Mouse (Mus musculus): ENCODE measurements at regions not wholly inside any gene's neighbourhood (a gene's known extent, or its start where the extent isn't known, plus 50 kb on each side); places are given as distances from the start of the nearest gene placed in this dataset.

DNA sequence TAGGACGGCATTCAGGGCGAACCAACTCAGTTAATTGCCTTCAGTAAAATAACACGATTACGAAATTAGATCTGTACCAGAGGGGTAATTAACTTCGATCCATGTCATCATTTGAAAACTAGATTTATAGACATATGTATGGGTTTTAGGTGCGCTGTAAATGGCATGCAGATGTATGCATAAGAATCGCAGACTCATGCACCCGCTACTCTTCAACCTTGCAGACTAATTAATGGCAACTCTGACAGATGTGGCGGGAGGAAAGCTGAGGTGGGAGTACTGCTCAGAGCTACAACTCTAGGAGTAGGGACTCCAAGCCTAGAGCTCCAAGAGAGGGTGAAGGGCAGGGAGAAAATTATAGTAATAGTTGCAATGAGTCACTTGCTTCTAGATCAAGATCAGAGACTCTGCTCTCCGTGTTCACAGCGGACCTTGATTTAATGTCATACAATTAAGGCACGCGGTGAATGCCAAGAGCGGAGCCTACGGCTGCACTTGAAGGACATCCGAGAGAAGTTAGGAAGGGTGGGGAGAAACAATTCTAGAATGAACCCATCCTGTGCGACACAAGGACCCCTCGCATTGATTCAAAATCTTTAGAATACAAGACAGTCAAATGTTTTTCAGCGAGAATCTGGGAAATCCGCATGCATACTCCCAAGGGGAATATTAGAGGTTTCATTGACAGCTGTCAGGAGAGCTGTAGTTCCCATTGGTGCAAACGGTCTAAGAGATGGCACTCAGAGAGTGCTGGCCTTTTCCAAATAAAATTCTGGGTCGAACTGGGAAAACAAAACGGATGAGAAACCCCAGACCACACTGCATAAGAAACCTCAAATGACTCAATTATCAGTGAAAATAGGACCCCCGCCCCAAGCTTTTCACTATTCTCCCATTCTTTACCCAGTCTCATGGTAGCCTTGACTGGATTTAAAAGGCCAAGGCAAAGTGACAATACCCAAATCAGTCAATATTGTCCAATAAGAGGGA is 152.6 kb upstream of the Cypt12 start:
- DNase-seq = no peak

DNA sequence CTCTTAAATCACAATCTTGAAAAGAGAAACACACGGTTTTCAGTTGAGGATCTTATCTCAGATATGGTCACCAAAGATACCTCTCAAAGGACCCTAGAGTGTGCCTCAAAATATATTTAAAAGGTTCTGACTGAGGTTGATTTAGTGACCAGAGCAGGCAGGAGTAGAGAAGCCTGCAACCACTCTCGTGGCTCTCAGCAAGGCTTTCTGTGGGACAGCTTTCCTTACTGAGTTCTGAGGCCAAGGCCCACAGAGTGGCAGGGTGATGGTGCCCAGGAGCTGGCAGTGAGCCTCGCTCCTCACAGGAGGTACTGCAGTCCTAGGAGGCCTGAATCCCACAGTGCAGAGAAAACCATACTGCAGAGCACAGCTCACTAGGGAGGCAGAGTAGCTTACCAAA is 151.4 kb upstream of the Cypt12 start:
- DNase-seq = no peak

DNA sequence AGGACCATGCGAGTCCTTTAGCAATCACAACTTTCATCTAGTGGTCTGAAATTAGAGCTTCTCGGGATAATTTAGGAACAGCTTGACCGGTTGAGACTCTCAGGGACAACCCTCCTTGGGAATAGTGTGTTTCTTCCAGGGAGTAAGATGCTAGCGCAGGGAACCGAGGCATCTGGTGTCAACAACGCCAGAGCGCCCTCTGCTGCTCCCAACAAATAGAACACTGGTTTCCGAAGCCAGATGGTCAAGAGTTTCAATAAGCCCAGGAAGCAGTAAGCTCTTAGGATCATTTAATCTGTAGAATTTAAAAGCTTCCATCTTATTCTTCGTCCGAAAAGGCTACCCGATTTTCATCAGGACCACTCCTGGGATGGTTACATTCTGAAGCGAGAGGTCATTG is 149.8 kb upstream of the Cypt12 start:
- peak; percentile 37 for DNase-seq

DNA sequence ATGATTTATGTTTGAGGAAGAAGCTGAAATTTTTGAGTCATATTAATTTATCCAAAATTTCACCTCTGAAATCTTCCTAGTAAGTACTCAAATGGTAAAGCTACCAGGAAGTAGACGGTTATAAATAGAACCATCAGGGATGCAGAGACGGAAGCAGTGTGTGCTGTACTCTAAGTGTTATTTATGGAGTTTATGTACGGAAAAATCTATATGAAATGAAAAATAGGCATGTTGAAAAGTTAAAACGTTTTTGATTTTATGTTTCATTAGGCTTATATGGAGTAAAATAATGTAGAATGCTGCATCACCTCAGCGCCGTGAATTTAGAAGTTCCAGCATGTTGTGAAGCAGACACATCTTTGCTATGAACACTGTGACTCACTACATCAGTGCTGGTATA is 149.1 kb upstream of the Cypt12 start:
- DNase-seq = no peak

DNA sequence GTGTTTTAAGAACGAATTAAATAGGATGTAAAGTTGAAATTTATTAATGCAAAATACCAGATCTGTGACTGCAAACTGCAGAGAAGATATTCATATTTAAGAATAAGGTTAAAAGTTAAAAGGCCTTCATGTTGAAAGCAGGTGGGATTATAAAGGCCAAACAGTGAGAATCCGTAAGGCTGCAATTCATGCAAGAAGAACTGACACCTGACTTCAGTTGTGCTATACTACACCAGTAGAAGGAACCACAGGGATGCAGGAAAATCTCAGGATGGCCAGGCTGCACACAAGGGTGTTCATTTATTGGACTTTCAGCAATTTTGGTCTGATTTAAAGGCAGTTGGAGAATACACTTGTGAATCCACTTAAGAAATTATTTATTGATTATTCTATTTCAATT is 147.4 kb upstream of the Cypt12 start:
- no peak for DNase-seq

DNA sequence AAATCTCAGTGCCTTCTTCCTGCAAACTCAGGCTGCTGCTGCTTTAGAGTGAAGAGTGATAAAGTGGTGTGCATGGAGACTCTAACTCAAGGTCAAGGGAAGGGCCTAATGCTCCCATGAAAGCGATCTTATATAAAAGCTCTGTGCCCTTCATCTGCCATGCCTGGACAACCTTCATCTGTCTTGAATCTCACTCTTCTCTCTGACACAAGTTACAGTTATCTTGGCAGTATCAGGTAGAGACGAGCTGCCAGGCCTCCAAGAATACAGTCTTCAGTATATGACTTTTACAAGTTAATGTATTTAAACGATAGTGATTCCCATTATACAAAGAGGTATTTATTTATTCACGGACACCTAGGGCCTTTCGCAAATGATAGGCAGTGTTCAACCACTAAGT is 146.7 kb upstream of the Cypt12 start:
- no peak for DNase-seq

DNA sequence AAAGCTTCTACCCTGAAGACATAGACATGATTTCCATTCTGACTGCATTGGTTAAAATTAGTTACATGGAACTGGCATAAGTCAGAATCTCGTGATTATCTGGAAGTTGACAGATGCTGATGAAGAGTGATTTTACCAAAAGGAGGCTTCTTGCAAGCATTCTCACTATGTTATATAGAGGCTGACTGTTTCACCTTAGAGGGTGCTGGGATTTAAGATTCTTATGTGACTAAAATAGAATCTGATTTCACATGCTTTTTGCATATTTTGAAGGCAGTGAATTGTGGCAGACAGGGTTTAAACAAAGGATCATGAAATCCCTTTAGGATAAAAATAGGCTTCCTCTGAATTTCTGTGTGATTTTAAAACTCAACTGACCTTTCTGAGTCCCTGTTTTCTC is 143.0 kb upstream of the Cypt12 start:
- DNase-seq = no peak

DNA sequence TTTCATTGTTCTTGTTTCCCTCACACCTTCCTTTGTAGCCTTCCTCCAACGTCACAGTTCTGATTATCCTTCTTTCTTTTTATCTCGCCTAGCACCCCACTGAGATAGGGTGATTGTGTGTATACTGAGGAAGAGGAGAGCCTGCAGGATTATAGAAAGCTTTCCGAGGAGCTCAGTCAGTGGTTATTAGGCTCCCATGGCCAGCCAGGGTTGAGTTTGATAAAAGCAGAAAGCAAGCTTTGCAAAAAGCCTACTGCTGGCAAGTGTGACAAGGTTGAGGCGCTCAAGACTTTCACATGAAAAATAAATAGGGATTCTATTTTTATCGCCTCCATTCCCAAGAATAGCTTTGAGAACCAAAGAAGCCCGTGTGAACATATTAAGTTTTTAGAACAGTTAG is 136.9 kb upstream of the Cypt12 start:
- DNase-seq = no peak

DNA sequence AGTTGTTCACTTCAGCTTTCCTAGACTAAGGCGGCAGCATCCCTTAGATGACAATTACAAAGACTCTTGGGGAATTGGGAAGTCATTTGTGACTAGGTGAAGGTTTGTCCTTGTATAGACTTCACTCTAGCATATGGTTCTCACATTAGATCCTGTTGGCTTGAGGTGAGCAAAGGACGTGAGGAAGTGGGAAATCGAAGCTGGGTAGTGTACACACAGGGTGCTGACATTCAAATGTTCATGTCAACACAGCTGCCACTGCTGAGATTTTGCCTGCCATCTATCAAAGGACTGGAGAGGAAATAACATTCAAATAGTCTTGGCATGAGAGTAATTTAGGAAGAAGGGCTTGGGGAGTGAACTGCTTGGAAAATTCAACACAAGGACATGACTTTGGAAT is 124.0 kb upstream of the Cypt12 start:
- no peak for DNase-seq

DNA sequence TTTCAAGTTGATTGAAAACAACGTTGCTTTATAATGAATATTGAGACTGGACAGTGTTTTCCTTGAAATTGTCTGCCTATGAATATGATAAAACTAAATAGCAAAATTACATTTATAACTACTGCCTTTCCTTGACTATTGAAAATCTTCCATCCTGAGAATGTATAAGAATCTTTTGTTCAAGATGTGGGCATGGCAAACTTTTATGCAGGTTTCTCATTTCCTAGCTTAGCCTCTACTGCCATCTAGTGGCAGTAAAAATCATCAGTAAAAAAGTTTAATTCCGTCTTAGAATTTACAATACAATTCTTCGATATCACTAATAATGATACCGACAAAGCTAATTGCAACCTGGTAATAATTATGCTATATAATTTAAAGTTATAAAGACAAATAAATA is 123.5 kb upstream of the Cypt12 start:
- no peak for DNase-seq

DNA sequence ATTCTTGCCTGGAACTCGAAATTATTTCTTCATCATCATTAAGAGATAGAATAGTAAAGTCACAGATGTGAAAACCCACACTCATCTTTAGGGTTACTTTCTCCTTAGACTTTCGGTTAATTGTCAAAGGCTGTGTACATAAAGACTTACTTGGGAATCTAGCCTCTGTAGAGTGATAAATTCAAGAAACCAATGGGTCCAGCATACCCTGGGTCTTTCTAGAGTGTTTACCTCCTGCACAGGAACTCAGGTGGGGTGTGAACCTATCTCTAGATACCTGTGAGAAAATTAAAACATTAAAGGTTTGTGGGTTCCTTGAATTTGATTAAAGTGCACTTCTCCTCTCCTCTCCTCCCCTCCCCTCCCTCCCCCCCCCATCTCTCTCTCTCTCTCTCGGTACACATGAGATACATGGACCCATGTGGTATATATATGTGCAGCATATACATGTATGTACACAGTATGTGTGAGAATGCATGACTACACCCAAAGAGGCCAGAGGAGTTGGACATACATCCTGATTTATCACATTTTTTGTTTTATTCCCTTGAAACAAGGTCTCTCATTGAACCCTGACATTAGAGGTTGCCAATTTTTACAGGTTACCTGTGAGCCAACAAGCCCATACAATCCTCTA is 122.8 kb upstream of the Cypt12 start:
- DNase-seq = no peak

DNA sequence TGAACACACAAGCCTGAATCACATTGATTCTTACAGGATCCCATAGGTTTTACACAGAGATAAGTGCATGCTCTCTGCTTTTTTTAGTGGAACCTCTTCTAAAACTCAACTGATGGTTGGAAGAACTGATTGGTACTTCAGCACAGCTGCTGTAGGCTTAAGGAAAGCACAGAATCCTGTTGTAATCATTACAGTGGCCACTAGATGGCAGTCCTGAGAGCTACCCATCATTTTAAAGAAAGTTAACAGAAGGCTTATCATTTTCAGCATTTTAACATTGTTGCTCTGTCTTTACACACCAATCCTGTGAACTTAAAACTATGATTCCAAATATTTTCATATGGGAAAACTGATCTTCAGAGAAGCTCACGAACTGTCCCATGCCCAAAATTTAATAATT is 113.5 kb upstream of the Cypt12 start:
- peak; percentile 49 for DNase-seq

DNA sequence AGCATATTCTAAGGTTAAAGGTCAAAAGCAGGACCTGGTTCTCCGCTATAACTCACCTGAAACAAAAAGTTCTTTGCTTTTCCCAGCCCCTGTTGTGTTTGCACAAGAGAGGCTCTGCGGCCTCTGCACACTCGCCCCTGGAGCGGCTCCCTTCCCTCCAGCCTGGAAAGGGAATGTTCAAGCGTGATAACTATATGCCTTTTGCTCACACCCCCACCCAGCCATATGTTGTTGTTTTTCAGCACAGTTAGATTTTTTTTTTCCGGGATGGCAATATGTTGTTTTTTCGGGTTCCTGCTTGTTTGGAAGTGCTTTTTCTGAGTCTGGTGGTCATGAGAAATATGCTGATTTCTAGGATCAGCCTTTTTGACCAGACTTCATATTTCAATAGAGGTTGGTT is 100.6 kb upstream of the Cypt12 start:
- DNase-seq = no peak

DNA sequence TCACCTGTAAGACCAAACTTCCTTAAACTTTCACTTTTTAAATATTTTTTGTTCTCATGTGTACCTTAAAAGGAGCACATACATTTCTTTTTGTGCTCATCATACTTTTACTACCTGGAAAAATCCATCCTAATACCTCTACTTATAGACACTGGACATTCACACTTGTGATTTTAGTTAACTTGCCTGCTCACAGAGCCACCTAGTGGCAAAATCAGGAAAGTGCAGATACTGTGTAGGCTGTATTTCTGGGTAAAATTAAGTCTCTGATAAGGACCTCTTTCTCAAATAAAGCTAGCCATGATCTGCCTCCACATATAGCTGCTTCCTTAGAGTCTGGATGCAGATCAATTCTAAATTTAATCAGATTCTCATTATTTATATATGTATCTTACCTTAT is 100.0 kb upstream of the Cypt12 start:
- DNase-seq = peak; percentile 7

DNA sequence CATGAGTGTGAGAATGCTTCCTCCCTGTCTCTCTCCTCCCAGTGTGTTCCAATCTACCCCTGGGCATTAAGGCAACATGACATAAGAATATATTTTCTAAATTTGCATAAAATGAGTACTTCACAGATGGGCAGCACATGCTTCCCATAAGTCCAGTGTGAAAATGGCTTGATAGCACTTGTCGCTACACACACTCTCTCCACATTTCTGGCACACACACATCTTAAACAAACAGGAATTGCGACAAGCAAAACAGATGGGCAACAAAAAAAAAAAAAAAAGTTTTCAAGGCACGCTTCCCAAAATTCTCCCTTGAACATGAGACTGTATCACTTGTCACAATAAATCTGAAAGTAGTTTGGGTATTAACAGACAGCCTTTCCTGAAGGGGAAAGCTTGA is 85.8 kb upstream of the Cypt12 start:
- no peak for DNase-seq

DNA sequence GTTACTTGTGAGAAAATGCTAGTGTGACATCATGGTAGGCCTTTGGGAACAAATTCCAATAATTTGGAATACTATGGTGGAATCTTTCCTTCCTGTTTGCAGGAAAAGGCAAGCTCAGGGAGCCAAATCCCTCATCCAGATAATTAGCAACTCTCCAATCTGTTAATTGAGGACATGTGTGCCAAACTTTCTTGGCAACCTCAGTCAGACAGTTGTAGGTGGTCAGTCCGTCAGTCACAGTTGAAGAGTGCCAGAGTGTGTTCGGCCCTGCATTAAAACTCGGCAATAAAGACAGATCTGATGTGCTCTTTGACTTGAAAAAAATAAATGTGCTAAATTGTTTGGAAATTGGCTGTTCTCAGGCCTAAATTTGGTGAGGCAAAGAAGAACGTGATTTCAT is 83.1 kb upstream of the Cypt12 start:
- DNase-seq = no peak

DNA sequence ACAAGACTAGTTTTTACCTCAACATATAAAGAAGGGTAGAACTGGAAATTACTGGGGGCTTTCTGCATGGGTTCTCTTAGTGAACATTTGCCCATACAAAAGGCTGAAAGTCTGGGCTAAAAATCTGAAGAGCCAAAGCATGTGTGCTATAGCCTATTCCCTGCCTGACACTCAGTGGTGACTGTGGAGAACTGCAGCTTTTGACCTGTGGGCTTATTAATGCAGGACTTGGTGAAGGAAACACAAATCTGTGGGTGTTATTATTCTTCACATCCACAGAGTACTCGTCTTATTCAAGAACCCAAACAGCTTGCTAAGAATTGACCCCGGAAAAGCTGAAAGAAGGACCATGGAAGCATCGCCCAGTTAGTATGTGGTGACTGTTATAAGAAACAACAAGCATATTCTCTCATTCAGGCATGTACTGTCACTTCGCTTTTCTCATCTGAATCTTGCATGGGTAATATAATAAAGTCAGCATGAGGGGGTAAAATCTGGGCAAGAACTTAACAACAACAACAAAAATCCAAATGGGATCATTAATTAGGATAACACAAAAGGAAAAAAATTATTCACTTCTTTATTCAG is 77.2 kb upstream of the Cypt12 start:
- DNase-seq = no peak

DNA sequence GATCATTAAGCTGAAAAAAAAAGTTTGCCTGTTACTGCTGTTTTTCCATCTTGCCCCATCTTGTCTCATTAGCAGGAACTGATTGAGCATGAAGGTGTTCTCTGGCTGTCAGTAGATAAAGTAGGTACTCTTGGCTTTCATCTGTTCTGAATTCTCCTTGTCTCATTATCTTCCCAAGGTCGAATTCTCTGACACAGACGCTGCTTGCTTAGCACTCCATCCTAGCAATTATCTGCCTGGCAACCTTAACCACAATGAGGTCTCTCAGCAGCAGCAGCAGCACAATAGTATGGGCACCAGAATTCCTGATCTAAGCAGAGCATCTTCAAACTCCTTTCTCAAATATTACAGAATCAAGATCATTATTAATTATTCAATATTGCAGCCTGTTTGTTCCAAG is 52.3 kb upstream of the Cypt12 start:
- no peak for DNase-seq

DNA sequence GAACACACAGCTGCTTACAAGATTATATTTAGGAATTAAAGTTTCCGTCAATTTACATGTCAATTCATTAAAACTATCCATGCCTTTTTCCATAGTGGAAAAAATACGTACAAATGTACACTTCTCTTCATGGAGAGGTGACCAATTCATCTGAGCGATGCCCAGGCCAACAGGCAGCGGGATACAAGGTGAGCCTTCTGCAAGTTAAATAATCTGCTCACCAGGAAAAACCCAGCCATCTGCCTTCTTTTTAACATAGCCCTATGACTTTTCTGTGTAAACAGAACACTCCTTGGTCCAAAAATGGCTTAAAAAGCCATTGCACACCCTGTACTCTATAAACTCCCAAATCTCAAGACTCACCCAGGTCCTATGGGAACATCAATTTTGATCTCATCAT is 51.5 kb upstream of the Cypt12 start:
- no peak for DNase-seq

Measured in adrenal gland, postnatal 14 days (tissue).